Mouse (Mus musculus): Measurements from ENCODE around the gene Rnf214.

DNA sequence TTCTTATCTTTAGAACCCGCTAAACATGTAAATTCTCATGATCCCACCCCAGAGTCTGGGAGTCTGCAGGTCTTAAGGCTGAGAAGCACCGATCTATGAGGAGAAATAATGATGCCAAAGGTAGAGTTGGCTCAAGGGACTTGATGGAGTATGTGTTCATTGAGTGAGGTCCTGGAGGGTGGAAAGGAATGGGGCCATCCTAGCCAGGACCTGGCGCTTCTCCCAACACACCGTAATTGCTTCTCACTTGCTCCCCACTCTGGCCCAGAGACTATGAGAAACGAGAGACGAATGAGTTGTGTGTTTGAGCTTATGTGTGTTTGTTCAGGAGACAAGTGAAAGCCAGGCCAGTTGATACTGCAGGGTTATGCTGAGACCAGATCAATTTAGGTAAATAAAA is 65.3 kb downstream of the Rnf214 start:
- no peak for TF ChIP-seq CTCF (IDR thresholded peaks at IDR 0.05; ENCODE audit: low read depth)
- TF ChIP-seq EP300 (IDR thresholded peaks at IDR 0.05; ENCODE audit: low read depth): no peak

Data from heart, postnatal 0 days (tissue).